Mouse (Mus musculus) layer of hippocampus, postnatal 25 days (tissue): ENCODE results near the gene R3hdm2. TPM values are rescaled to one million over a fixed set of nuclear protein-coding genes. Genes with fewer than 3 reads are reported as not detected.

Experiments
- DNase-seq, 2 experiments: peaks; one replicate each; pipeline ENCODE4 v3.0.0; 2022; ENCODE audit warnings: mixed read lengths in 2 of 2, low spot score in 1 of 2; ENCODE audit errors: extremely low spot score in 1 of 2
- total RNA-seq, 2 experiments: library from RNA; stranded (reverse); gene quantifications; 2 replicates each; pipeline ENCODE4 v1.2.3; 2021

The R3hdm2 gene
- total RNA-seq, 2 experiments from 2014 or later = 153 to 200 TPM

DNA sequence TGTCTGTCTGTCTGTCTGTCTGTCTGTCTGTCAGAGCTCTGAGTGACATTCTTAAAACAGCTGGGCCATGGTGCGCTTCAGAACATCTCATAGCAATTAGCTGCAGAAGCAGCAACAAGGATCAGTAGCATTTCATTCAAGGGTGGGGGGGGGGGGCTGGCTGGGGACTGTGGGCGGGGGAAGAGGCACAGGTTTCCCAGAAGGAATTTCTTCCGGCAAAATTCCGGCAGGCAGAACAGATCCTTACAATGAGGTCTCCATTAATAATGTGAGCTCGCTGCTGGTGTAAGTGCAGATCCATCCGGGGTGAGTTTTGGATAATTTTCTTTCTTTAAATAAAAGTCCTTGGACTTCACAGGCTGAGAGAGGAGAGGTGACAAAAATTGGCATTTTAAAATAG lies 40.0 kb downstream of the R3hdm2 start:
- no peak for DNase-seq

DNA sequence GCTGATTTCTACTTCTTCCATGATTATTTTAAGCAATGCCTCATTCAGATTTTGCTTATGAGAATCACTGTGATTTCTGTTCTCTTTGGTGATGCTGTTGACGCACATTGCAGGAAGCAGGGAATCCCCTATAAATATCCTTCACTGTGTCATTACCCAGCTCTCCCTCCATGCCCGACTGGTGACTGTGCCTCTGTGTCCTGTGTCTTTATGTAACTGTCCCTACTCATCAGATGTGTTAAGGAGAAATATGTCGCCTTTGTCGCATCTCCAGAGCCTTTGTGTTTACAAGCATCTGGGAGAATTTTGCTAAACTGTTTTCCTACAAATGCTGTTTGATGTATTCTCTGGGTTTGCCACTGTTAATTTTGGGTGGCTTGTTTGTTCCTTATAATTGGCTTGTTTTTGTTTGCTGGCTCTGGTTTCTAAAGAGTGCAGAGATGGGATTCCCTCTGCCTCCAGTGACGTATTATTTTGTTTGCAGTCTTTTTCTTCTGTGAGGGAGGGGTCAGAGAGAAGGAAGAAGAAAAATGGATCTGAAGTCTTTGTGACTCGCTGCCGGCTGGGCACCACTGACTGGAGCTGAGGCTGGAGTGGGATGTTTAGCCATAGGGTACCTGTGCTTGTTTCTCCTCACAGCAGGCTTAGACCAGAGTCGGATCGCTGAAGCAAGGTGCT lies 40.7 kb downstream of the R3hdm2 start:
- peak in 1 of 2 experiments; percentile 28 for DNase-seq

DNA sequence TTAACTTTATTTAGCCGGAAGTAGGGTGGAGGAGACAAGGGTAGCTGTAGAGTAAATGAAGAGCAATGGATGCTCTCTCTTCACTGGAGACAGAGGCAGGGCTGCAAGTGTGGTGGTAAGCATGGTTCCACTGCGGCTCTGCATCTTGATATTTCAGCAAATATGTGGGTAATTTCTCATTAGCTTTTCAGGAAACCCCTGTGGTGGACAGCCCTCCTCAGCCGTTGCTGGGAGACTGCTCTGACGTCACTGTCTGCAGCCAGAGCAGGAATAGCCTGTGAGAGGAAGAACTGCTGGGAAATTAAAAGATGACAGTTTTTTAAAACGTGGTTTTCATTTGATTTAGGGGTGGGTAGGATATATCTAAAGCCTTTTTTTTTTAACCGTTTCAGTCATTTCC lies 41.9 kb downstream of the R3hdm2 start:
- peak in 1 of 2 experiments; percentile 34 for DNase-seq

DNA sequence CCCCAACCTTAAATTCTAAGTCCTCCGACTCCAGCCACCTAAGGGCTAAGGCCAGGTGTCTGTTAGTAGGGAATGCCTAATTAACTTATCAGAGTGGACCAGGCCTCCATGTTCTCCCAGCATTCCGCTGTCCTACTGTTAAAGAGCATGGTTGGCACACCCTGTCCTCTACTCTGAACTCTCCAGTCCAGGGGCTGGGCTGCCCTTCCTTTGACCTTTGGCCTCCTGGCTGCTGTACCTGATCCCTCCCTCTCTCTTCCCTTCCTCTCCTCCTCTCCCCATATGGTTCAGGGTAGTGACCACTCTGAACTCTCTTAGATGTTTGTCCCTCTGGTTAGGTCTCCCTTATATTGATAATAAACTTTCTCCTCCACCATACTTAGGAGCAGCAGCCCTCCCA lies 45.7 kb downstream of the R3hdm2 start:
- no peak for DNase-seq

- no peak for DNase-seq
These were observed 46.5 kb downstream of the R3hdm2 start for GRCm38 (mm10) chr10:127426670-127427069.

GRCm38 (mm10) chr10:127427107-127427506 lies 47.0 kb downstream of the R3hdm2 start:
- no peak for DNase-seq

- DNase-seq = no peak
These were observed 47.9 kb downstream of the R3hdm2 start for GRCm38 (mm10) chr10:127427987-127428386.

- DNase-seq = no peak
These were observed 49.4 kb downstream of the R3hdm2 start for GRCm38 (mm10) chr10:127429538-127429937.

GRCm38 (mm10) chr10:127432466-127432865 lies 52.3 kb downstream of the R3hdm2 start:
- DNase-seq = no peak

- DNase-seq = no peak
These were observed 57.4 kb downstream of the R3hdm2 start for GRCm38 (mm10) chr10:127437354-127438113.

DNA sequence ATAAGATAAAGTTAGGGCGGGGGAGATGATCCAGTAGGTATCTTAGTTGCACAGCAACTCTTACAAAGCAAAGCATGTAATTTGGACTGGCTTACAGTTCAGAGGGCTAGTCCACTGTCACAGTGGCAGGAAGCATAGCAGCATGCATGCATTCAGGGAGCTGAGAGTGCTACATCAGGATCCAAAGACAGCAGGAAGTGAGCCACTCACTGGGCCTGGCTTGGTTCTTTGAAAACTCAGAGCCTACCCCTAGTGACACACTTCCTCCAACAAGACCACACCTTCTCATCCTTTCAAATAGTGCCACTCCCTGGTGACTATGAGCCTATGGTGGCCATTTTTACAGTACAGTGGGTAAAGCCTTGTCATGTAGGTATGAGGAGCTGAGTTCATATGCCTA lies 73.6 kb downstream of the R3hdm2 start:
- DNase-seq = no peak

- DNase-seq = no peak
These were observed 82.4 kb downstream of the R3hdm2 start for GRCm38 (mm10) chr10:127462411-127463096.

- no peak for DNase-seq
These were observed 91.3 kb downstream of the R3hdm2 start for GRCm38 (mm10) chr10:127471281-127471988.

GRCm38 (mm10) chr10:127472722-127473121 lies 92.6 kb downstream of the R3hdm2 start:
- no peak for DNase-seq

GRCm38 (mm10) chr10:127475175-127475574 lies 95.0 kb downstream of the R3hdm2 start:
- no peak for DNase-seq

DNA sequence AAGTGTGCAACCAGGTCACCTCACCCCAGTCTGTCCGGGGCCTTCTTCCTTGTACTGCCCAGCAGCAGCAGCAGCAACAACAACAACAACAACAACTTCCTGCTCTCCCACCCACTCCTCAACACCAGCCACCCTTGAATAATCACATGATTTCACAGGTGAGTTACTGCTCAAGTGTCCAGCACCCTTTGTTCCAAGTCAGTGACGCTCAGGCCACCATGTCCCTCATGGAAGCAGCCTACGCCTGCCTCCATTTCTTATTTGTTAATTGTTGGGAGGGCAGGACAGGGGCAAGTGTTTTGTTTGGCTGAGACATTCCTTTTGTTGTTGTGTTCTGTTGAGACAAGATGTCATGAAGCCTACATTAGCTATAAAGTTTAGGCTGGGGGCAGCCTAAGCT lies 96.4 kb downstream of the R3hdm2 start:
- no peak for DNase-seq

DNA sequence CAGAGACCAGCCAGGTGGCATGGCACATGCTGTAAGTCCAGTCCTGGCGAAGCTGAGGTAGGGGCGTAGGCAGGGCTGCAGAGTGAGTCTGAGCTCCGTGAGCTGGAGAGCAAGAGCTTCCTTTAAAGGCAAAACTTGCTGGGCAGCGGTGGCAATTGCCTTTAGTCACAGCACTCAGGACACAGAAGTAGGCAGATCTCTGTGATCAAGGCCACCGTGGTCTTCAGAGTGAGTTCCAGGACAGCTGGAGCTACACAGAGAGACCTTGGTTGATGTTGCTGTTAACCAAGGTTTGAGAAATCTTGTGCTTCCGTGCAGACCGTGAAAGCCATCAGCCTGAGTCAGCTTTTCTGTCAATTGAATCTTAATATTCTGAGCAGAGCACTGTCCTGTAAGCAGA lies 97.2 kb downstream of the R3hdm2 start:
- no peak for DNase-seq

- no peak for DNase-seq
These were observed 99.0 kb downstream of the R3hdm2 start for GRCm38 (mm10) chr10:127479131-127479530.

- DNase-seq = peak; percentile 27 to 53
These were observed 101.0 kb downstream of the R3hdm2 start for GRCm38 (mm10) chr10:127480833-127481813.

- DNase-seq = no peak
These were observed 105.1 kb downstream of the R3hdm2 start for GRCm38 (mm10) chr10:127485235-127485634.
